Mouse (Mus musculus): Measurements from ENCODE around the gene Gm6880.

- TF ChIP-seq GATA1 (IDR thresholded peaks at IDR 0.05; ENCODE audit: borderline replicate concordance, low read length) (no peak), FLI1 (IDR thresholded peaks at IDR 0.05; ENCODE audit: low read length) (no peak)
Observed at GRCm38 (mm10) chrX:74497131-74497530, 15.9 kb upstream of the Gm6880 start.
